Mouse (Mus musculus): ENCODE results near the gene Tex13c2. TPM values are rescaled to one million over a fixed set of nuclear protein-coding genes. Genes with fewer than 3 reads are reported as not detected.

Gene Tex13c2
- total RNA-seq, 1 experiment, result 2.9 TPM

DNA sequence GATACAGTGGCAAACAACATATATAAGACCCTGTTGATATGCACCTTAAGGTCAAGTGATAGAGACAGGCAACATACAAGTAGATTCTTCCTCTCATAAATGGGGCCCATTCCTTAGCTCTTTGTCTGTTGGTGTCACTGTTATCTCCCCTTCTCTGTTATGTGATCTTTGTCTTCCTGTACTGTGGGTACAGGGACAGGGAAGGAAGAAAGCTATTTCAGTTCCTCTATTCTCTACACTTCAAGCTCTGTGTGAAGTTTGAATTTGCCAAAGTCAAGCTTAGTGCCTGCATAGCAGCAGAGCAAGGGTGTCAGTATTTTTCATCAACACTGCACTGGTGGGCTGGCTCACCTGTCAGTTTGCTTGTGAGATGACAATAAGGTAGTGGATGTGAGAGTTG lies 11.0 kb downstream of the Tex13c2 start:
- Histone ChIP-seq H3K4me1 (ENCODE audit: control insufficient read depth in 2 of 2, insufficient read depth in 2 of 2, low read length in 2 of 2, poor library complexity in 1 of 2) (no peaks in the 10 kb centered on the region), H3K9ac (ENCODE audit: insufficient read depth, low read depth, low read length, poor library complexity, severe bottlenecking) (no peak overlapping the region), H3K36me3 (ENCODE audit: control insufficient read depth, insufficient read depth, low read length, poor library complexity, severe bottlenecking) (no peaks in the 10 kb centered on the region), H3K9me3 (ENCODE audit: control insufficient read depth, insufficient read depth, low read depth, low read length) (no peaks in the 10 kb centered on the region), H3K4me3 (ENCODE audit: insufficient read depth in 1 of 2, low read depth in 1 of 2, low read length in 2 of 2, poor library complexity in 1 of 2, severe bottlenecking in 1 of 2) (no peak overlapping the region), H3K27ac (ENCODE audit: insufficient read depth, low read depth, low read length, poor library complexity, severe bottlenecking) (no peak overlapping the region)
- no peak for TF ChIP-seq CHD2 (IDR thresholded peaks at IDR 0.05; ENCODE audit: low read depth, low read length)
- TF ChIP-seq HCFC1 (IDR thresholded peaks at IDR 0.05; ENCODE audit: borderline replicate concordance, insufficient read depth, low read length), result no peak
- TF ChIP-seq ZNF384 (IDR thresholded peaks at IDR 0.05; ENCODE audit: low read depth, low read length), result no peak
- no peak for TF ChIP-seq MAFK (IDR thresholded peaks at IDR 0.05; ENCODE audit: insufficient read depth, low read depth, low read length)
- TF ChIP-seq ZC3H11A (IDR thresholded peaks at IDR 0.05; ENCODE audit: borderline replicate concordance, low read depth, low read length), result no peak
- DNase-seq (ENCODE audit: low read depth, low spot score), result no peak
- in situ Hi-C loops (cut with MboI; ENCODE audit: low sequenced_read_pairs in 2 of 2, unreplicated experiment in 2 of 2), result loop anchor here in 1 of 2 experiments (25.0 kb wide), 1 partner anchor 463 kb away; no protein-coding TSS in a partner anchor

- Histone ChIP-seq H3K4me3 (ENCODE audit: insufficient read depth in 1 of 2, low read depth in 1 of 2, low read length in 2 of 2, poor library complexity in 1 of 2, severe bottlenecking in 1 of 2) (no peak within 1 kb of the TSS), H3K27ac (ENCODE audit: insufficient read depth, low read depth, low read length, poor library complexity, severe bottlenecking) (no peak within 1 kb of the TSS), H3K9me3 (ENCODE audit: control insufficient read depth, insufficient read depth, low read depth, low read length) (no peaks in the 10 kb centered on the region), H3K4me1 (ENCODE audit: control insufficient read depth in 2 of 2, insufficient read depth in 2 of 2, low read length in 2 of 2, poor library complexity in 1 of 2) (no peaks in the 10 kb centered on the region), H3K36me3 (ENCODE audit: control insufficient read depth, insufficient read depth, low read length, poor library complexity, severe bottlenecking) (no peaks in the 10 kb centered on the region), H3K9ac (ENCODE audit: insufficient read depth, low read depth, low read length, poor library complexity, severe bottlenecking) (no peak within 1 kb of the TSS)
- in situ Hi-C loops (cut with MboI; ENCODE audit: low sequenced_read_pairs in 2 of 2, unreplicated experiment in 2 of 2), result loop anchor here in 1 of 2 experiments (25.0 kb wide), 1 partner anchor 465 kb away; no protein-coding TSS in a partner anchor
- TF ChIP-seq ZC3H11A (IDR thresholded peaks at IDR 0.05; ENCODE audit: borderline replicate concordance, low read depth, low read length), result no peak
- no peak for DNase-seq (ENCODE audit: low read depth, low spot score)
Observed at GRCm38 (mm10) chrX:42502291-42503043, 13.0 kb downstream of the Tex13c2 start, which contains the start of gene Sh2d1a. Gene Sh2d1a (plus strand): TSS chrX:42502453.

DNA sequence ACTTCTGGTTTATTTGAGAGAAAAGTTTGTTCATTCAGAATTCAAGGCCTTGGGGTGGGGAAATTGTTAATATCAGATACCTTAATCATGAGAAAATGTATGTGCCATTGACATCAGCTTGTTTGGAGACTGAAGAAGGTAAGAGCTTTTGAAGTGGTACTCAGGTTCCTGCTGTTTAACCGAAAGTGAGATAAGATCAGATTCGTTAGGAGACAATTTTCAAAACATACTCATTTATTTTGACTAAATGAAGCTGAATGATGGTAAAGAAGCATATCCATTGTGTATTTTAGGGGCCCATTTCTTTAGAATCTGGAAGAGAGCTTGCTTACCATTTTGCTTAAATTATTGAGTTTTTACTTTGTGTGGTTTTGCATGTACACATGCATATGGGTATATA lies 21.6 kb downstream of the Tex13c2 start:
- no peaks in the 10 kb centered on the region for H3K36me3 ChIP-seq (ENCODE audit: control insufficient read depth, insufficient read depth, low read length, poor library complexity, severe bottlenecking)
- no peak for TF ChIP-seq CHD2 (IDR thresholded peaks at IDR 0.05; ENCODE audit: low read depth, low read length)
- no peak for TF ChIP-seq ZC3H11A (IDR thresholded peaks at IDR 0.05; ENCODE audit: borderline replicate concordance, low read depth, low read length)
- no peak for TF ChIP-seq HCFC1 (IDR thresholded peaks at IDR 0.05; ENCODE audit: borderline replicate concordance, insufficient read depth, low read length)
- no peak for TF ChIP-seq ZNF384 (IDR thresholded peaks at IDR 0.05; ENCODE audit: low read depth, low read length)
- TF ChIP-seq MAFK (IDR thresholded peaks at IDR 0.05; ENCODE audit: insufficient read depth, low read depth, low read length), result no peak
- in situ Hi-C loops (cut with MboI; ENCODE audit: low sequenced_read_pairs in 2 of 2, unreplicated experiment in 2 of 2), result loop anchor here in 1 of 2 experiments (25.0 kb wide), 1 partner anchor 474 kb away; no protein-coding TSS in a partner anchor
- no peak overlapping the region for H3K9ac ChIP-seq (ENCODE audit: insufficient read depth, low read depth, low read length, poor library complexity, severe bottlenecking)
- DNase-seq (ENCODE audit: low read depth, low spot score), result no peak
- H3K27ac ChIP-seq (ENCODE audit: insufficient read depth, low read depth, low read length, poor library complexity, severe bottlenecking), result no peak overlapping the region
- H3K4me3 ChIP-seq (ENCODE audit: insufficient read depth in 1 of 2, low read depth in 1 of 2, low read length in 2 of 2, poor library complexity in 1 of 2, severe bottlenecking in 1 of 2), result no peak overlapping the region
- no peaks in the 10 kb centered on the region for H3K4me1 ChIP-seq (ENCODE audit: control insufficient read depth in 2 of 2, insufficient read depth in 2 of 2, low read length in 2 of 2, poor library complexity in 1 of 2)
- H3K9me3 ChIP-seq (ENCODE audit: control insufficient read depth, insufficient read depth, low read depth, low read length), result no peaks in the 10 kb centered on the region

DNA sequence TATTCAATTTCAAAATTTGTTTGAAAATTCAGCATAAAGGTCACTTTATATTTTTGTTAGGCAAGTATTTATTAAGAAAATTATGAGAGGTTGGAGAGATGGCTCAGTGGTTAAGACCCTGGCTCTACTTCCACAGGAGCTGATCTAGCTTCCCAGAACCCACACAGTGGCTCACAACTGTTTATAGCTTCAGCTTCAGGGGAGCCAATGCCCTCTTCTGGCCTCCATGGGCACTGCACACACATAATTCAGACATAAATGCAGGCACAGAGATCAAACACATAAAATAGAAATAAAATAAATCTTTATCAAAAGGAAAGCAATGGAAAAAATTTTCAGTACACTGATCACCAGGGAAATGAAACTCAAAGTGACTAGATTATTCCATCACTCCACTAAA lies 23.1 kb downstream of the Tex13c2 start:
- H3K27ac ChIP-seq (ENCODE audit: insufficient read depth, low read depth, low read length, poor library complexity, severe bottlenecking), result no peak overlapping the region
- no peak overlapping the region for H3K4me3 ChIP-seq (ENCODE audit: insufficient read depth in 1 of 2, low read depth in 1 of 2, low read length in 2 of 2, poor library complexity in 1 of 2, severe bottlenecking in 1 of 2)
- in situ Hi-C loops (cut with MboI; ENCODE audit: low sequenced_read_pairs in 2 of 2, unreplicated experiment in 2 of 2), result loop anchor here in 1 of 2 experiments (25.0 kb wide), 1 partner anchor 475 kb away; no protein-coding TSS in a partner anchor
- no peaks in the 10 kb centered on the region for H3K36me3 ChIP-seq (ENCODE audit: control insufficient read depth, insufficient read depth, low read length, poor library complexity, severe bottlenecking)
- no peak for TF ChIP-seq MAFK (IDR thresholded peaks at IDR 0.05; ENCODE audit: insufficient read depth, low read depth, low read length)
- peak; percentile 46; the same call in 1 of the 2 replicates for TF ChIP-seq ZC3H11A (IDR thresholded peaks at IDR 0.05; ENCODE audit: borderline replicate concordance, low read depth, low read length)
- no peaks in the 10 kb centered on the region for H3K9me3 ChIP-seq (ENCODE audit: control insufficient read depth, insufficient read depth, low read depth, low read length)
- DNase-seq (ENCODE audit: low read depth, low spot score), result peak; percentile 17
- no peak overlapping the region for H3K9ac ChIP-seq (ENCODE audit: insufficient read depth, low read depth, low read length, poor library complexity, severe bottlenecking)
- no peaks in the 10 kb centered on the region for H3K4me1 ChIP-seq (ENCODE audit: control insufficient read depth in 2 of 2, insufficient read depth in 2 of 2, low read length in 2 of 2, poor library complexity in 1 of 2)

Measured in ES-E14 (cell line).